ENCODE assay signal across 10 mouse cellular contexts in the genomic region with DNA sequence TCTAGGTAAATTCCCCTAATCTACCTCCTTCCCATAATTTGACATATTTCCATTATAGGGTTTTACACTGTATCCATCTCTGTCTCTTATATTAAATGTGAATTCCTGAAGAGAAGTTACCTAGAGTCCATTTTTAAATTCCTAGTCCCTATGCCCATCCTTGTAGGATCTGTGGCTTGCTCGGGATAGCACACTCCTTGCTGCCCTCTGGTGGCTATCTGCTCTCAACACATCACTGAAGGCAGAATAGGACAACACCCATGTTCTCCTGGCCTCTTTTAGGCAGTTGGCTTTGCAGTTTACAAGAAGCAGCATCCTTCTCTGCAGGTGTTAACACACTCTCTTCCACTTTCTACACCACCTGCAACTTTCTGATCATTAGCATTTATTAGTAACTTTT. TPM values are rescaled to one million over a fixed set of nuclear protein-coding genes. Genes with fewer than 3 reads are reported as not detected.
A peak's percentile ranks its signal among the peaks of the same experiment; 100 is the strongest.
DNase-seq lines count a peak whose midpoint lies in the region; ATAC-seq and TF ChIP-seq lines count a peak whose summit lies in the region.
"Had no signal": no experiment of that assay in that cellular context is flagged by ENCODE, and none has a peak within 500 bp of the region (broad histone marks: within the 10 kb centered on the region; RNA-seq: fewer than 3 reads in every experiment).

No protein-coding gene starts in this region.

- H3K9ac ChIP-seq in midbrain, embryonic 14.5 days (replicated peaks; ENCODE audit: low read length): no peak overlapping the region
- no peak overlapping the region for H3K9ac ChIP-seq in midbrain, embryonic 15.5 days
- H3K9ac ChIP-seq in forebrain, postnatal 0 days: no peak overlapping the region
- H3K9ac ChIP-seq: heart, embryonic 15.5 days had no signal

- no peak for ATAC-seq in cerebellum, adult (ENCODE audit: insufficient number of reproducible peaks, low FRiP score, low TSS enrichment)
- ATAC-seq in midbrain, embryonic 14.5 days (ENCODE audit: low FRiP score, low TSS enrichment): no peak
- no peak for ATAC-seq in midbrain, embryonic 15.5 days (replicated peaks)
- ATAC-seq in forebrain, postnatal 0 days: no peak

- H3K36me3 ChIP-seq in midbrain, embryonic 14.5 days (ENCODE audit: control insufficient read depth, insufficient read depth, low read length): no peaks in the 10 kb centered on the region
- H3K36me3 ChIP-seq in midbrain, embryonic 15.5 days (replicated peaks): no peaks in the 10 kb centered on the region
- no peaks in the 10 kb centered on the region for H3K36me3 ChIP-seq in forebrain, postnatal 0 days (ENCODE audit: insufficient read depth)
- no peaks in the 10 kb centered on the region for H3K36me3 ChIP-seq in splenic B cell, adult 2 months (ENCODE audit: control insufficient read depth, insufficient read depth, low read length, poor library complexity, severe bottlenecking)
- H3K36me3 ChIP-seq: heart, embryonic 15.5 days had no signal

- intact Hi-C loops in left cerebral cortex, postnatal 14 days (cut with DNase I): loop anchor here (2.0 kb wide), 1 partner anchor 762 kb away; no protein-coding TSS in a partner anchor

- H3K27ac ChIP-seq in midbrain, embryonic 14.5 days (replicated peaks; ENCODE audit: low read depth, low read length): no peak overlapping the region
- no peak overlapping the region for H3K27ac ChIP-seq in midbrain, embryonic 15.5 days
- H3K27ac ChIP-seq in forebrain, postnatal 0 days (ENCODE audit: low read depth, low read length): no peak overlapping the region
- H3K27ac ChIP-seq: heart, embryonic 15.5 days had no signal

- no peaks in the 10 kb centered on the region for H3K9me3 ChIP-seq in midbrain, embryonic 14.5 days (ENCODE audit: control insufficient read depth, low read length)
- H3K9me3 ChIP-seq in midbrain, embryonic 15.5 days: no peaks in the 10 kb centered on the region
- no peaks in the 10 kb centered on the region for H3K9me3 ChIP-seq in forebrain, postnatal 0 days (ENCODE audit: low read length)
- H3K9me3 ChIP-seq: heart, embryonic 15.5 days had no signal

- H3K4me3 ChIP-seq in midbrain, embryonic 14.5 days (replicated peaks; ENCODE audit: low read depth, low read length): no peak overlapping the region
- no peak overlapping the region for H3K4me3 ChIP-seq in midbrain, embryonic 15.5 days
- no peak overlapping the region for H3K4me3 ChIP-seq in forebrain, postnatal 0 days (ENCODE audit: low read depth, low read length)
- H3K4me3 ChIP-seq: heart, embryonic 15.5 days; myocyte had no signal

- H3K4me2 ChIP-seq in midbrain, embryonic 14.5 days (ENCODE audit: low read length): no peak overlapping the region
- H3K4me2 ChIP-seq in midbrain, embryonic 15.5 days: no peak overlapping the region
- H3K4me2 ChIP-seq in forebrain, postnatal 0 days (ENCODE audit: low read depth): no peak overlapping the region
- H3K4me2 ChIP-seq: heart, embryonic 15.5 days had no signal

- 5% methylated on average over 1 of the region's 1 CpGs for WGBS in midbrain, embryonic 14.5 days
- WGBS in midbrain, embryonic 15.5 days: 0% methylated on average over 1 of the region's 1 CpGs
- WGBS in forebrain, postnatal 0 days: 2% methylated on average over 1 of the region's 1 CpGs

- no peaks in the 10 kb centered on the region for H3K27me3 ChIP-seq in midbrain, embryonic 14.5 days (ENCODE audit: control insufficient read depth, insufficient read depth, low read length)
- no peaks in the 10 kb centered on the region for H3K27me3 ChIP-seq in midbrain, embryonic 15.5 days (replicated peaks)
- H3K27me3 ChIP-seq in forebrain, postnatal 0 days (ENCODE audit: insufficient read depth, low read length): no peaks in the 10 kb centered on the region
- H3K27me3 ChIP-seq in splenic B cell, adult 2 months (ENCODE audit: control insufficient read depth, insufficient read depth, low read length, poor library complexity, severe bottlenecking): no peaks in the 10 kb centered on the region
- H3K27me3 ChIP-seq: heart, embryonic 15.5 days had no signal

- peak; percentile 89 for TF ChIP-seq CTCF in forebrain, postnatal 0 days (IDR thresholded peaks at IDR 0.05; ENCODE audit: low read depth)

- H3K4me1 ChIP-seq in midbrain, embryonic 14.5 days (ENCODE audit: control insufficient read depth, insufficient read depth, low read length): peaks cover 5% of the 10 kb centered on the region
- H3K4me1 ChIP-seq in midbrain, embryonic 15.5 days: peaks cover 7% of the 10 kb centered on the region
- peaks cover 6% of the 10 kb centered on the region for H3K4me1 ChIP-seq in forebrain, postnatal 0 days (ENCODE audit: insufficient read depth)

- peak; percentile 47 for DNase-seq in cerebellum, adult 11 months
- peak; percentile 86 for DNase-seq in midbrain, embryonic 14.5 days
- peak; percentile 19 for DNase-seq in c-Kit-positive CD71-positive TER-119-negative erythroid progenitor cells, embryonic 14.5 days (ENCODE audit: low read depth)
- DNase-seq in forebrain, postnatal 0 days: peak; percentile 80
- peak; percentile 71 to 74 for DNase-seq in left cerebral cortex, postnatal 14 days (ENCODE audit: low spot score in 2 of 2)
- DNase-seq in splenic B cell, adult 2 months (ENCODE audit: low read depth, low spot score): peak; percentile 60

RNA-seq across cellular contexts. Expression of gene Snx19, which starts 4.0 kb away (rescaled TPM):
- 16.6 and 27.2 TPM in 2 replicates for polyA plus RNA-seq in midbrain, embryonic 14.5 days (2014; fragmentation: Nextera tagmentation; extraction: Ambion mirVana)
- polyA plus RNA-seq in midbrain, embryonic 15.5 days (2015; fragmentation: Nextera tagmentation; extraction: Ambion mirVana): 21.3 and 23.6 TPM in 2 replicates
- total RNA-seq in forebrain, postnatal 0 days (2014; rRNA removed): 25.2 and 30.6 TPM in 2 replicates
- polyA plus RNA-seq in forebrain, postnatal 0 days (2015; fragmentation: Nextera tagmentation; extraction: Ambion mirVana): 12.7 and 16.7 TPM in 2 replicates
- total RNA-seq in left cerebral cortex, postnatal 14 days (2021): 10 to 100 TPM; 38.4 to 38.5 TPM

Comparison
In these comparisons a context has a peak if more than half of its experiments do, and no peak if none do; other contexts are left out.
1. DNase-seq: peak in every context shown above with its lines; median percentile 86 in midbrain, embryonic 14.5 days; 80 in forebrain, postnatal 0 days; 72 in left cerebral cortex, postnatal 14 days; 60 in splenic B cell, adult 2 months; 47 in cerebellum, adult 11 months; 19 in c-Kit-positive CD71-positive TER-119-negative erythroid progenitor cells, embryonic 14.5 days.